Mouse (Mus musculus) bone marrow, adult 2 months (tissue): ENCODE data around the gene Gpatch1. TPM values are rescaled to one million over a fixed set of nuclear protein-coding genes. Genes with fewer than 3 reads are reported as not detected.

Source experiments
- H3K27ac ChIP-seq: fragments of 200-500 bp; 2 replicates; pipeline ENCODE4 v1.5.1; 2012; ENCODE audit warnings: low read depth, mild to moderate bottlenecking, control low read depth, inconsistent platforms, low read length; ENCODE audit not compliant: control insufficient read depth, poor library complexity, insufficient read depth
- H3K4me1 ChIP-seq: fragments of 200-500 bp; 2 replicates; pipeline ENCODE4 v1.6.1; 2011; ENCODE audit warnings: low read length; ENCODE audit not compliant: control insufficient read depth, insufficient read depth
- H3K4me3 ChIP-seq: fragments of 200-500 bp; replicated peaks from 2 replicates; pipeline ENCODE3; 2011; ENCODE audit warnings: mild to moderate bottlenecking, low read depth, low read length, control low read depth; ENCODE audit not compliant: control insufficient read depth
- CTCF ChIP-seq: fragments of 200-500 bp; IDR thresholded peaks from 2 replicates; pipeline ENCODE4 v1.5.1; 2011; ENCODE audit warnings: low read length, control low read depth; ENCODE audit not compliant: control insufficient read depth, insufficient read depth
- POLR2A ChIP-seq: fragments of 200-500 bp; IDR thresholded peaks from 2 replicates; pipeline ENCODE4 v1.6.1; 2011; ENCODE audit warnings: low read depth, mild to moderate bottlenecking, control low read depth, low read length, borderline replicate concordance; ENCODE audit not compliant: control insufficient read depth
- WGBS: fragments of 180-500 bp; shearing (Covaris S2); methylation state at CpG from one replicate; pipeline ENCODE4 v1.1.7; 2018; 5-methylcytosine and 5-hydroxymethylcytosine counted together
- polyA plus RNA-seq: library from polyadenylated mRNA; stranded (reverse); fragments of >200 nt; gene quantifications from 2 replicates; pipeline ENCODE4 v1.2.4, GENCODE M21; 2011; ENCODE audit warnings: low replicate concordance; ENCODE audit not compliant: missing spikeins, insufficient read depth, insufficient read length

Gpatch1 gene
- polyA plus RNA-seq, 1 experiment: 7.1 TPM

DNA sequence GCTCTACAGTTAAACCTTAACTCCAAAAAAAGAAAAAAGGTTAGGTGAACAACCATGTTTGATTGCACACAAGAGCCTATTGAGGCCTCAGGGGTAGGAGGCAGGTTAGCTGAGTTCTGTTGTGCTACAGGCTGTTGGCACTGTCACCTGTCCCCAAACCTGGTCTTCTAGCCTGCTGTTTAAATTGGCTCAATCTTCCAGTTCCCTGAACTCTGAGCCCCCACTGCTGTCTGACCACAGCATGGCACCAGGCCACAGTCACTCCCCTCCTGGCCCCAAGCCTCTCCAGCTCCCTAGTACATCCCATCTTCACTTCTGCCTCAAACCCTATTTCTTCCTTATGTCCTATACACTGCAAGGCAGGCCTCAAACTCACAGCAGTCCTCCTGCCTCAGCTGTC, 17.4 kb downstream of the Gpatch1 start:
- TF ChIP-seq POLR2A (no peak), CTCF (no peak)
- no peaks in the 10 kb centered on the region for H3K4me1 ChIP-seq
- no peak overlapping the region for H3K4me3 ChIP-seq
- no peak overlapping the region for H3K27ac ChIP-seq

- TF ChIP-seq POLR2A: no peak
- TF ChIP-seq CTCF: no peak
- 86% methylated on average over 8 of the region's 8 CpGs for WGBS
- H3K4me3 ChIP-seq: no peak overlapping the region
- no peaks in the 10 kb centered on the region for H3K4me1 ChIP-seq
- H3K27ac ChIP-seq: no peak overlapping the region
These were observed 18.6 kb downstream of the Gpatch1 start for GRCm38 (mm10) chr7:35299656-35300055.

DNA sequence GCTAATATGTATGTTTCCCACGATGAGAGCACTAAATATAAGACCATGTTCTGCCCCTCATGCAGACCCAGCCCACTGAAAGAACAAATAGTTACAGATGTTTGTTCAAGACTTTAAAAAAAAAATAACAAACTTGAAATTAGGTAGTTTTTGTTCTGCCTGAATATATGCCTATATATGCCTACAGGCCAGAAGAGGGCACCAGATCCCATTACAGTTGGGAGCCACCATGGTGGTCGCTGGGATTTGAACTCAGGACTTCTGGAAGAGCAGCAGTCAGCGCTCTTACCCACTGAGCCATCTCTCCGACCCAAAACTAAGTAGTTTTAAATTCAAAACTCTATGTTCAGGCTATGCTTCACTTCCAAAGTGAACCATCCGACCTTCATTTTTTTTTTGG, 20.4 kb downstream of the Gpatch1 start:
- no peak for TF ChIP-seq CTCF
- no peak for TF ChIP-seq POLR2A
- no peak overlapping the region for H3K27ac ChIP-seq
- H3K4me3 ChIP-seq: no peak overlapping the region
- 79% methylated on average over 5 of the region's 5 CpGs for WGBS
- H3K4me1 ChIP-seq: no peaks in the 10 kb centered on the region

DNA sequence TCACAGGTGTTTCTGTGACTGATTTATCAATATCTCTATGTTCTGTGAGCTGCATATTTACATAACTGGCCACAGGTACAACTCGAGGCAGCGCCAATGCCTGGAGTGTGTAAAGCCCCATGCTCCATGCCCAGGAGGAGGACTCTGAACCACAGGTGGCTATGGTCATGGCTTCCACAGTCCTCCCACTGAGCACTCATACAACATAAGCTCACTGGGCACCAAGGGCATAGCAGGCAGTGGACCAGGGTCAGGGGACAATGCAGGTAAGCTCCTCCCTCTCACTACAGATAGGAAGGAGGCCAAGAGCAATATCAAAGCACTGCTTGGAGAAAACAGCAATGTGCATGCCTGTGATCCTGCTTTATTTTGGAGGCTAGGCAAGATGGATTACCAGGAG, 22.6 kb downstream of the Gpatch1 start:
- no peak overlapping the region for H3K4me3 ChIP-seq
- TF ChIP-seq CTCF: no peak
- TF ChIP-seq POLR2A: no peak
- WGBS: 87% methylated on average over 2 of the region's 2 CpGs
- H3K27ac ChIP-seq: no peak overlapping the region
- no peaks in the 10 kb centered on the region for H3K4me1 ChIP-seq

GRCm38 (mm10) chr7:35293464-35293863, 24.8 kb downstream of the Gpatch1 start:
- TF ChIP-seq POLR2A: no peak
- Histone ChIP-seq H3K4me3 (no peak overlapping the region), H3K27ac (no peak overlapping the region), H3K4me1 (no peaks in the 10 kb centered on the region)
- 88% methylated on average over 13 of the region's 13 CpGs for WGBS

- H3K4me3 ChIP-seq: no peak overlapping the region
- 63% methylated on average over 3 of the region's 3 CpGs for WGBS
- no peaks in the 10 kb centered on the region for H3K4me1 ChIP-seq
- TF ChIP-seq CTCF (no peak), POLR2A (no peak)
- no peak overlapping the region for H3K27ac ChIP-seq
These were observed 39.3 kb downstream of the Gpatch1 start for GRCm38 (mm10) chr7:35278933-35279332.

GRCm38 (mm10) chr7:35277433-35277832, 40.8 kb downstream of the Gpatch1 start:
- H3K4me1 ChIP-seq: no peaks in the 10 kb centered on the region
- H3K27ac ChIP-seq: no peak overlapping the region
- H3K4me3 ChIP-seq: no peak overlapping the region
- TF ChIP-seq POLR2A (no peak), CTCF (no peak)
- WGBS: 90% methylated on average over 4 of the region's 4 CpGs

- WGBS: 8% methylated on average over 21 of the region's 21 CpGs
- Histone ChIP-seq H3K27ac (no peak overlapping the region), H3K4me1 (no peaks in the 10 kb centered on the region; the same call in 1 of the 2 replicates), H3K4me3 (peak overlapping the region; percentile 50)
- TF ChIP-seq CTCF (no peak; the same call in 1 of the 2 replicates), POLR2A (no peak)
These were observed 48.7 kb downstream of the Gpatch1 start for GRCm38 (mm10) chr7:35269443-35270024.

GRCm38 (mm10) chr7:35267841-35268240, 50.4 kb downstream of the Gpatch1 start:
- H3K4me1 ChIP-seq: no peaks in the 10 kb centered on the region; the same call in 1 of the 2 replicates
- H3K27ac ChIP-seq: no peak overlapping the region
- H3K4me3 ChIP-seq: no peak overlapping the region
- WGBS: 60% methylated on average over 5 of the region's 5 CpGs
- TF ChIP-seq POLR2A (no peak), CTCF (peak; percentile 24; the same call in 1 of the 2 replicates)
